Mouse (Mus musculus): Measurements from ENCODE around the gene Gm42742. TPM values are rescaled to one million over a fixed set of nuclear protein-coding genes. Genes with fewer than 3 reads are reported as not detected.

Gene Gm42742
- 8.4 and 26.9 TPM in 2 replicates for total RNA-seq (2021)
- long read RNA-seq, experiment 1, partial matches to known transcripts: 1 of 6 reads
- long read RNA-seq, experiment 1, other reads (novel, unspliced or antisense): 5 of 6 reads
- long read RNA-seq, experiment 2, partial matches to known transcripts: 3 of 4 reads
- long read RNA-seq, experiment 2, other reads (novel, unspliced or antisense): 1 of 4 reads

GRCm38 (mm10) chr7:127020901-127021562 lies at the start of gene Gm42742, which contains the start of gene Prrt2:
Gm42742 (minus strand) TSS chr7:127021097.
Prrt2 (minus strand) TSS chr7:127021211.
- DNase-seq: peak; percentile 78

GRCm38 (mm10) chr7:127066317-127066716 lies 45.4 kb upstream of the Gm42742 start:
- peak; percentile 37 for DNase-seq

- no peak for DNase-seq
Observed at GRCm38 (mm10) chr7:127065538-127065937, 44.6 kb upstream of the Gm42742 start.

- no peak for DNase-seq
Observed at GRCm38 (mm10) chr7:127055026-127055585, 34.2 kb upstream of the Gm42742 start.

GRCm38 (mm10) chr7:127041851-127042672 lies 21.2 kb upstream of the Gm42742 start, which contains the start of gene Kif22:
Kif22 (minus strand) TSS chr7:127042471.
- DNase-seq: peak; percentile 94

GRCm38 (mm10) chr7:127031244-127031643 lies 10.3 kb upstream of the Gm42742 start:
- no peak for DNase-seq

- DNase-seq: no peak
Observed at GRCm38 (mm10) chr7:127030172-127030571, 9.3 kb upstream of the Gm42742 start.

- DNase-seq: peak; percentile 43
Observed at GRCm38 (mm10) chr7:127027885-127028284, 7.0 kb upstream of the Gm42742 start.

- peak; percentile 99 for DNase-seq
Observed at GRCm38 (mm10) chr7:127026984-127027726, 6.3 kb upstream of the Gm42742 start, which contains the start of gene Maz. Maz (minus strand) TSS chr7:127027037.

- no peak for DNase-seq
Observed at GRCm38 (mm10) chr7:127026616-127026983, 5.7 kb upstream of the Gm42742 start.

- DNase-seq: peak; percentile 81
Observed at GRCm38 (mm10) chr7:127026161-127026600, 5.3 kb upstream of the Gm42742 start.

- peak; percentile 82 for DNase-seq
Observed at GRCm38 (mm10) chr7:127025556-127026160, 4.8 kb upstream of the Gm42742 start.

- peak; percentile 90 for DNase-seq
Observed at GRCm38 (mm10) chr7:127024755-127025555, 4.1 kb upstream of the Gm42742 start.

- no peak for DNase-seq
Observed at GRCm38 (mm10) chr7:127023896-127024690, 3.2 kb upstream of the Gm42742 start.

GRCm38 (mm10) chr7:127023272-127023691 lies 2.4 kb upstream of the Gm42742 start:
- no peak for DNase-seq

- DNase-seq: no peak
Observed at GRCm38 (mm10) chr7:127022528-127023271, 1.8 kb upstream of the Gm42742 start.

- DNase-seq: no peak
Observed at GRCm38 (mm10) chr7:127021563-127022527, 948 bp upstream of the Gm42742 start.

All from adrenal gland, postnatal 14 days (tissue).